Mouse (Mus musculus) cerebral cortex, adult 2 months (tissue): ENCODE measurements around the gene Slc25a21.

Source experiments
- WGBS: fragments of 180-500 bp; shearing (Covaris S2); methylation state at CpG from one replicate; pipeline ENCODE4 v1.1.7; 2018; 5-methylcytosine and 5-hydroxymethylcytosine counted together

Slc25a21 gene

DNA sequence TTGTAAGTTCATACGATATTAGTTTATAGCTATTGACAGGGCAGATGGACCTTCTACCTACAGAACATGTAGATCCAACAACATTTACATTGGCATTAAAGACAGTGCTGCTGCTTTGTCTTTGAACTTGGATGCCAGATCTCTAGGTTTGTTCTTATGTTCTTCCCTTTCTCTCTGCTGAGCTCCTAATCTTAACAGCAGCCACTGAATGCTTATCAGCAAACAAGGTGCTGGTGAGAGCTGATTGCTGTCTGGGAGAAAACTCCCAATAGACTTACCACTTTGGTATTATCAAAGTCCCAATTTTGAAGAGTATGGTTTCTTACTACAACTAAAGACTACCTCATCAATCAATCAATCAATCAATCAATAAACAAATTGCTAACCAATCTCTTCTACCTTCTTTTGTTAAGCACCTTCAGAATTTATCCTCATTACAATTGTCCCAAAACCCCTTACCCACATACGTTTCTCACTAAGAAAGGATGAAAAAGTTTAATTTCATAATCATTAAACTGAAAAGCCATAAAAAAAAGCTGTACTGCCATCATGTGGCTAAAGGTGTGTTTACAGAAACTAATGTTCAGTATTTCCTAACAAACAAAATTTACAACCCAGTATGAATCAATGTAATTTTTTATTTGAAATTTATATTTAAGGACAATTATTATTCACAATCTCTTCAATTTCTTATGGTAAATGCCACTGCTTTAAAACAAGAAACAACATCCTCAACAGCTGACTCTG is 12.7 kb downstream of the Slc25a21 start:
- WGBS: 49% methylated on average over 2 of the region's 2 CpGs

DNA sequence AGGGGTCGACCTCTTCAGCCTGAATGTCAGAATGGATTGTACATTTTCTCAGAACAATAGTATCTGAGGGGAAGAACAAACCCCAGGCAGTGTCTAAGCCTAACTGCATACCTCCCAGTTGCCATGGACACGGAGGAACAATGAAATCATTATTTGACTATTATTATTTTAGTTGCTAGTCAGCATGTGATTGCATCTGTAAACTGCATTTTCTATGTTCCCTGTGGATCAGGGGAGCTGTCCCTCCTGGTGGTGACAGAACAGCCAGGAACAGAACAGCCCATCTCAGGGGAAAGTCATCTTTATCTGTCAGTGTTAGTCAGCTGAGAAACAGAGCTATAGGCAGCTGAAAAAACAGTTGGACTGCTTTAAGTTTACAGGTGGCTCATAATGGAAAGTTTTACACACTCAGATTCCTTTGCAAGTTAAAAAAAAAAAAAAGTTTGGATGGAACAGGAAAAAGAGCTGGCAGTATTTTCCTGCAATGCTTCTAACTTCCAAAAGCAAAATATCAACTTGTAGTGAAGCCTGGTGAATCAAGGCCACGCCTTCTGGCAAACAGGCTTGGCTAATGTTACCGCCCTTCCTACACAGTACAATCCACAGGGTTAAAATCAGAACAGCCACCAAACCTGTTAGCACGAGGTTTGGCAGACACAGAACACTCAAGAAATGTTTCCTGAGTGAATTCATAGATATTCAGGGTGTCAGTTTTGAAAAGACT is 17.6 kb downstream of the Slc25a21 start:
- WGBS: 24% methylated on average over 5 of the region's 5 CpGs

DNA sequence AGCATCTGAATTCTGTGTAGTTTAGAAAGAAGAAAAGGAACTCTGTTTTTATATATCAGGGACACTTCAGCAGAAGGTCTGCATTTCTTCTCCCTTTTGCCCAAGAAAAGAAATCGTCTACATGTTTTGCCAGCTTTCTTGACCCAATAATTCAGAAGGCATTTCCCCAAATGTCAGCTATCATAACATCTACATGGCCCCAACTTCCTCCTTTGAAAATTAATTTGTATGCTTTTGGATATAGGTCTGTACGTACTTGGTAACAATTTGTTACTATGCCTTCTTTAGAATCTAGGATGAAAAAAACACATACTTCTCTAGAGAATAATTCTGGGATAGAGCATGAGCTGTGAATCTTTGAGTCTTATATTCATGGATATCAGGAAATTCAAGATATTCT is 34.0 kb downstream of the Slc25a21 start:
- 76% methylated on average over 2 of the region's 2 CpGs for WGBS

DNA sequence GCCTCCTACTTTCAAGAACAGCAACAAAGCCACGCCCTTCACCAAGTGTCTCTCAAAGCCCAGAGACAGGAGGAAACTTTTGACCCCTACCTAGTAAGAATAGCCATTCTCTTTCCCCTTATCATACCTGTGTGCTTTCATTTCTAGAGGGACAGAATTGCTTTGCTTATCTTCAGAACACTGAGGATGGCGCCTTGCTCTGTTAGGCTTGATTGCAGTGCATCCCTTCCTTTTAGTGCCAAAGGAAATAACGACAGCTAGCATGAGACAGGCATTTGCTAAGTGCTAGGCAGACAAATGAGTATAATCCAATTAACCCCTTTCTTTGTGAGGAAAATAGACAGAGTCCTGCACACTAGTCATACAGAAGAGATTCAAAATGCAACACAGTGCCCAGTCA is 34.4 kb downstream of the Slc25a21 start:
- 72% methylated on average over 3 of the region's 3 CpGs for WGBS

DNA sequence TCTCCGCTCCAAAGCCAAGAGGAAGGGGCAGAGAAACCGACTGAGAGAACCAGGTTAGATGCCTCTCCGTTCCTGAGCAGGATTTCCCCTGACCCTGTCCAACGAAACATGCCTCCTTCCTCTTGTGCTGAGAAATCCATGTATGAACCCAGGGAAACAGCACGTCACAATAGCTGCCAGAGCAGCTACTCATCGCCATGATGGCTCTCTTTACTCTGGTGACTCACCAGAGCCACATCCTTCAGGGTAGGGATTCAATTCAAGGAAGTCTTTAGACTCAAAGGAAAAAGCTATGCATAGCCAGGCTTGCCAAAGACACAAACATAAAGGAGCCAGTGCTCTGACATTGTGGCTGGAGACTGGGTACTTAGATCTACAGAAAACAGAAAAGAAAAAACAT is 37.4 kb downstream of the Slc25a21 start:
- WGBS: 70% methylated on average over 6 of the region's 6 CpGs

DNA sequence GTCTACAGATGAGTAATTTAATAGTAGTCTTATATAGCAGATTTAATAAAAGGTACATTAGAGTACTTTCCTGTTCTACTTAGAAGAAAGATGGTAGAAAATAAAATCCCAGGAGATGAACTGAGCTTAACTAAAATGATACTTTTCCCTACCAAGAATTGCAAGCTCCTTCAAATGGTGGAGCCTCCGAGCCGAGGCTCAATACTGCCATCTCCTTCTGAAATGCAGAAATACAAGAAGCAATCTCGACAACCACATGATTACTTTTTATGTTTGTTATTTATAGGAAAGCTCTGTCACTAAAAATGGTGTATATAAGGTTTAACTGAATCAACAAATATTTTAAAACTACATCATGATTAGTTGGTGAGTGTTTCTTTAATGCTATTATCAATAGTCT is 39.0 kb downstream of the Slc25a21 start:
- 35% methylated on average over 3 of the region's 3 CpGs for WGBS

DNA sequence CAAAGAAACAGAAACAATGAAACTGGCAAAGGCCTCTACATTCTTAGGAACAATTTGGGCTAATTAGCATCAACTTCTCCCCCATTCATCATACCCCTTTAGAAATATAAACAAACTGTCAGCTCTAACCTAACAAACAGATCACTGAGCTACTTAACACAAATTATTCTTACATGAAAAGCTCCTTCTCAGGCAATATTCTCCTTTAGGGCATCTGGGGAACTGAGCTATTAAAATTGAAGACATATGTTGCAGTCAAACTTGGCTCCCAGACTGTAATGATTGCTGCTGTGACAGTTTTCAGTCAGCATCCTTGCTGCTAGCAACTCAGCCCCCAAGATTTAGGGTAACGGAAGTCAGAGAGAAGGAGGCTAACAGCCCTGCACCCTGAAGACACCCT is 58.3 kb downstream of the Slc25a21 start:
- WGBS: 67% methylated on average over 1 of the region's 1 CpGs

DNA sequence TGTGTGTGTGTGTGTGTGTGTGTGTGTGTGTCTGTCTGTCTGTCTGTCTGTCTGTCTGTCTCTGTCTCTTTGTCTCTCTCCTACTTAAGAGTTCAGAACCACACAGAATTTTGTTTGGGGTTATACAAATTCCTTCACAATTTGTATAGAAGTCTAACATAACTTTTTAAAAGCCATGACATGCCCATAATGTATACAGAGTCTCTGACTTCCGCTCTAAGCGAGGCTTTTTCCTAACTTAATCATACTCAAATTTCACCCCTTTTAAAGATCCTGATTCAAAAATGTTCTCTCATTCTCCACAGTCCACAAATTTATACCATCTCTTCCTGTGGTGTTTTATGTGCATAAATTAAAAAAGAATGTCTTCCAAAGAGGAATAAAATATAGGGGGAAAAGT is 59.5 kb downstream of the Slc25a21 start:
- WGBS: 86% methylated on average over 2 of the region's 2 CpGs

DNA sequence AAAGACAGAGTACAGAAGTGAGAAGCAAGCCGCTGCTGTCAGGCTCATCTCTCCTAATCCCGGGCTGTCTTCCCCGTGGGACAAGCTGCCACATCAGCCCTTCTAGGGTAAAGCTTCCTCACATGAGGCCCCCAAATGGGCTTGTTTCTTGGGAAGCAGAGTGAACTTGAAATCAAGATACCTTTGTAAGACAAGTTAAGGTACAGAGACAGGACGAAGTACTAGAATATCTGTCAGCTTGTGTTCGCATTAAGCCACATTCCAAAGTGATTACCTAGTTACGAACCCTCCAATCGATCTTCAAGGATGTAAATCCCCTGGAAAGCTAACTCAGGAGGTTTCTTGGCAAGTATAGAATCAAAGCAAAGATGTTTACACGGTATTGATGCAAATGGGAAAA is 78.7 kb downstream of the Slc25a21 start:
- 58% methylated on average over 8 of the region's 8 CpGs for WGBS

DNA sequence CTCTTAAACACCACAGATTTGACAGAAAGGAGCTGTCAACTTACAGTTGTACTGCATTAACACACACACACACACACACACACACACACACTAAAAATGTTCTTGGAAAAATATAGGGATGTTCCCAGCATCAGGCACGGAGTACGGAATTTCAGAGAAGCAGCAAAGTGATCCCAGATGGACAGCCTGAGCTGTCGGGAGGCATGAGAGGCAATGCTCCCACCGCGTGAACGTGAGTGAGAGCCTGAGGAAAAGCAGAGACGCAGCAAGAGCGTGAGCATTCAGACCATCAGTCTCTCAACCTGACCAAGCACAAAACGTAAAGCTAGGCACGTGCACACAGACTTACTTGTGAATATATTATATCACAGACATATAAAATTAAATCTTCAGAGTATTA is 81.8 kb downstream of the Slc25a21 start:
- WGBS: 86% methylated on average over 10 of the region's 10 CpGs

DNA sequence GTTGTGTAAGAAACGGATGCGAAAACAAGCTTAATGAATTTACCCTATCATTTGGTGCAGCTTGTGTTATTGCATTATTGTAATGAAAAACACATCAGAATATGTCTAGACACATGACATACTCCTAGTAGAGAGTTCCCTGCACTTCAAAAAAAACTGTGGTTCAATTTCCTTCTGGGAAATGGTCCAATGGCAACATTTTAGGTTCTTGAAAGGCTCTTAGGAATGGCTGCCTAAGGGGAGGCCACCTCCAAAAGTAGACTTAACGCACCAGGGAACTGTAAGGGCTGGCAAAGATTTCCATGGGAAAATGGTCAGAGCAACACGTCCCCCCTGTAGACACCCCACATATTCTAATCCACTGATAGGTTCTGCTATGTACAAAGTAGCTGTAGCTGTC is 87.9 kb downstream of the Slc25a21 start:
- WGBS: 82% methylated on average over 4 of the region's 4 CpGs

DNA sequence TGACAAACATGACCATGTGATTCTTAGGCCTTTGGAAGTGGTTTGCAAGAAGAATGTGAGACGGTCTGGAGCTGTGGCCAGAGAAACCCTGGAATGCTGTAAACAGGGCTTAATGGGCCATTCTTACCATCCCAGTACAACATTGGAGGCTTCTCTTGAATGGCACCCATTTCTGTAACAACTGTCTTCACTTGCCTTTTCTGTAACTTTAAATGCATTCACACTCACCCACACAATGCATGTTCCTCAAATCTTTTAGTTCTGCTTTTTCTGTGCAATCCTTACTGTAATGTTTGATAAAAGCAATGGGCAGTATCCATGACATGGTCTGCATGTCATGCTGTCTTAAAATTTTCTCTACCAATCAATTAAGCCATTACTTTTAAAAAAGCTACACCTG is 95.0 kb downstream of the Slc25a21 start:
- WGBS: 74% methylated on average over 1 of the region's 1 CpGs

DNA sequence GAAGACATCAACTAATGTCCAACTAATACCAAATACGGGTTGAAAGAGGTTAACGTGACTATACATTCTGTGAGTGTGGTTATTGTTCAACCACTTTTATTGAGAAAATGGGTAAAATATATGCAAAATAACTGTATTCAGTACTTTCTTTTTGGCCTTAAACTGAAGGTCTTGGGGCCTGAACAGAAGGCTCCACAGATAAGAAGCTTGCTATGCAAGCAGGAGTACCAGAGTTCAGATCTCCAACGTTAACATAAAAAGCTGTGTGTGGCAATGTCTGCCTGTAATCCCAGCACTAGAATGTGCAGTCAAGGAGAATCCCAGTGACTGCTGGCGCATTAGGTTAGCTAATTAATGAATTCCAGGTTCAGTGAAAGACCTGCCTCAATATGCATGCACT is 96.7 kb downstream of the Slc25a21 start:
- WGBS: 86% methylated on average over 4 of the region's 4 CpGs

DNA sequence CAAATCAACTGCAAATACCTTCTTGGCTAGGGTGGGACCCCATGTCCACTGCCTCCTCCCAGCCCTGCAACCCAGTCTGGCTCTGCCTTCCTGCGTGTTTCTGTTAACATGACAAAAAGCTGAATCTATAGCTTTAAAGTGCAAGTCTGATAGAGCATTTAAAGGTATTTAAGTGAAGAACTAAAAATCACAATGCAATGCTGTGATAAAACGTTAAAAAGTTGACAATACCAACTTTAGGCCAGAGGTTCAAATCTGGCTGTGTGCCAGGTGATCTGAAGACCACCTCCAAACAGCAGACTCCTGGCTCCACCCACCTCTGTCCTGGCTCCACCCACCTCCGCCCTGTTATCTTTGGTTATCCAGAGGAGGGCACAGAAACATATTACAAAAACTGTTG is 98.2 kb downstream of the Slc25a21 start:
- WGBS: 68% methylated on average over 3 of the region's 3 CpGs

DNA sequence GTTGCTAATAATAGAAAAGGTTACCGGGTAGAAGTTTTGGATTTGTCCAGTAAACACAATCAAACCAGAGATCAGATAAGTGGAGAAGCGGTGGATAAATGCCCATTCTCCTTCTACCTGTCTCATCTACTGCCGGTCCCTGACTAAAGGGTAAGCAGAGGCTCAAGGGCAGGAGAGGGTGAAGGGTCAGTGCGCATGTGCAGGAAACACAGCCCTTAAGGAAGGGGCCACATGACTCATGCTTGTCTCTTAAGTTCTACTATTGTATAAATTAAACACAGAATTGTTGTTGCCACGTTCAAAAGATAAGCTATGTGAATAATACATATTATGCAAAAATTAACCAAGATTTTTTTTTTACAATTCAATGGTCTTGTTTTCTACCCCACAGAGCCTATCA is 98.9 kb downstream of the Slc25a21 start:
- 74% methylated on average over 5 of the region's 5 CpGs for WGBS

DNA sequence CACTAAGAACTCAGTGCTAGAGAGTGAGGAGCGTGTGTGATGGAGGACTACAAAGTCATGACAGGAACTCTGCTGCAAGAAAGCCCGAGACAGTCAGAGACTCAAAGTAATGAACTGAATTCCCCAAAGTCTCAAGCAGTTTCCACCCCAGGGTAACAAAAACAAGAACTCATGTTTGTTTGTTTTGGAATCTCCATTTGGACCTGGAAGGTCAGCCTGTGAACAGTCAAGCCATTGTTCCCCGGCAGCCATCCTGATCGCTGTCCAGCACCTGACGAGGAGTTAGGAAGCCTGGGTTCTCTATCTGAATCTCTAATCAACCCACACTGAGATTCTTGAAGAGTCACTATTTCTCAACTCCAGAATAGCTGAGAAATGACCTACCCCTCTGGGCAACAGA is 104.2 kb downstream of the Slc25a21 start:
- WGBS: 50% methylated on average over 5 of the region's 5 CpGs

DNA sequence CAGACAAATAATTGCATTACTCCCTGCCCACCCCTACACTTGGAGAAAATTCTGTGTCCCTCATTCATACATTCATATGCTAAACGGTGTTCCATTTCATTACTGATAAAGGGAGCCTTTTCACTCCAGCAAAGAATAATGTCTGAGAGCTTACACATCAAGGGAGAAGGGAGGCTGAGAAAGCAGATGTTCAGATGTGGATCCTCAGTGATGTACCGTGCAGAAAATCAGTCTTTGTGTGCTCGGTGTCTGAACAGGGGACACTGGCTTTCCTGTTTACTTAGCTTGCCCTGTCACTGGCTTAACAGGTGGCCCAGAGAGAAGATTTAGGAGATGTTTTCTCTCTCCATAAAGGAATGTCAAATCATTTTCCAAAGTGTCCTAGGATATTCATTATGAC is 112.8 kb downstream of the Slc25a21 start:
- WGBS: 45% methylated on average over 3 of the region's 3 CpGs

DNA sequence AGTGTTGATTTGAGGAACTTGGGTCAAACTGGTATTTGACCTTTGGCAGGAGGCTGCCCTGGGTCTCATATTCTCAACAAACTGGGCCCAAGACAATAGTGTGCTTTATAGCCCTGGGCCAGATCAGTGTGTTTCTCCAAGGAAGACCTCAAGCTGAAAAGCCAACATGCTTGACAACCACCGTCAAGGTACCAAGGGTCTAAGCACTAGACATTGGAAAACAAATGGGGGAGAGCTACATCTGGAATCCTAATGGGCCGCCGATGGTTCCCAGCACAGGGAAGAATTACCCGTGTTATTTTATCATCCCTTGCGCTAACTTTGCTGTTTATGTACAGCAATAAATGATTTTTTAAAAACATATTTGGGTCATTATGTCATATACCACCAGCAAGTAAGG is 113.7 kb downstream of the Slc25a21 start:
- WGBS: 90% methylated on average over 5 of the region's 5 CpGs

DNA sequence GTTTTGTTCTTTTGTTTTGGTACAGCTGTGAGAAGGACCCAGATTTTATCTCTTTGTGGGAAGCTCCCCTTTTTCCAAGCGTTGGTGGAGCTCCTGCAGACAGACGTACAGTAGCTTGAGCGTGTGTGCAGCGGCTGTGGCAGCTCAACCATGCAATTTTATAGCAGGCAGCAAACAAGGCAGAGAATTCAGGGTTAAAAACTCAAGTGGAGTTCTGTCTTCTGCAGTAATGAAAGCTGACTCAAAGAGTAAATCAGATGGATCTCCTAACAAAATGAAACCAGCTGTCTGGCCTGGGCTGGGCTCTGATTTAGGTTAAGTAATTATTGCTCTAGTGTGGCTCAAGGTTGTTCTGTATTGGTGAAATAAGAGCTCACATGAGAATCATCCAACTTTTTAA is 120.7 kb downstream of the Slc25a21 start:
- 72% methylated on average over 4 of the region's 4 CpGs for WGBS

DNA sequence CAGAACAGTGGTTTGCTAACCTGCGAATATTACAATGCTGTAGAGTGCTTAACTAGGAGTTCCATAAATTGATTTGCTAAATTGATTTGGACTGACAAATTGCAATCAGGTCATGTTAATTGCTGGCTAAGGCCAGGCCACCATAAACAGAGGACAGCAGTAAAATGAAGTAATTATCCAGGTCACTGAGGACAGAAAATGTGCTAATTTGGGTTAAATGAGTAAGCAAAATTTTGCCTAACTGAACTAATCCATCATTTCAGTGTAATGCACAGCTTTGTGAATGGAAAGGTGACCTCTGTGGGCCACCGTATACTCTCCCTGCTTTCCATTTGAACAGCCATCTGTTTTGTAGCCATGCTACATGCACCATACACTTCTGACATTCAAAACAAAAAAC is 124.7 kb downstream of the Slc25a21 start:
- WGBS: 93% methylated on average over 2 of the region's 2 CpGs

DNA sequence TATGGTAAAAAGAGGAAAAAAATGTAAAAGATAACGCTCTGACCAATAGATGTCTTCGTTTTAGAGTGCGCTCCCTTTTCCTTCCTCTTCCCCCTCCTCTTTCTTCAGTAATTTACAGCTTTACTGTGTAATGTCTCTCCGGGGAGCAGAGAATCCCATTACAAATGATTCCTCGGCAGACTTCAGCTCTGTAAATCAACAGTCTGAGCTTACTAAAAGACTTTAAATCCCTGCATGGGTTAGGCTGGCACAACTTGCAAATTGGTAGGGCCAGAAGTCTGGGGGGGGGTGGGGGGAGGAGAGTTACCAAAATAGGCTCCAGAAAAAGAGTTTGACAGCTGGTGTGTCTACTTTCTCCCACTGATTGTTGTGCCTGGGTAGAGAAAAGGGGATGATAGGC is 128.7 kb downstream of the Slc25a21 start:
- WGBS: 45% methylated on average over 5 of the region's 5 CpGs

DNA sequence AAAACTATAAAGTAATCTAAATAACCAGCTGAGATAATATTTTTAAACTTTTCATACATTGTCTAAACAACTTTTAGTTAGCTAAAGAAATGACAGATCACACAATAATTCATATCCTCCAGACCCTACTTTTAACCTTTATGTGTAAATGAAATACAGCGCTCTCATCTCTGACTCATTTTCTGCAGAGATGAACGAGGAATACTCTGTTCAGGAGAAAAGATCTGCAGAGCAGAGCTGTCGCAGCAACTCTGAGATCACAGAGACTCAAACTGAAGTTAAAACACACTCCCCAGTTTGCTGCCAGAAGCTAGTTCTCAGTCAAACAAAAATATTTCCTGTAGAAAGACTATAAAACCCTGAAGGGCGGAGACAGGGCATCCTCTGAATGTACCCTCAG is 177.5 kb downstream of the Slc25a21 start:
- WGBS: 79% methylated on average over 4 of the region's 4 CpGs

DNA sequence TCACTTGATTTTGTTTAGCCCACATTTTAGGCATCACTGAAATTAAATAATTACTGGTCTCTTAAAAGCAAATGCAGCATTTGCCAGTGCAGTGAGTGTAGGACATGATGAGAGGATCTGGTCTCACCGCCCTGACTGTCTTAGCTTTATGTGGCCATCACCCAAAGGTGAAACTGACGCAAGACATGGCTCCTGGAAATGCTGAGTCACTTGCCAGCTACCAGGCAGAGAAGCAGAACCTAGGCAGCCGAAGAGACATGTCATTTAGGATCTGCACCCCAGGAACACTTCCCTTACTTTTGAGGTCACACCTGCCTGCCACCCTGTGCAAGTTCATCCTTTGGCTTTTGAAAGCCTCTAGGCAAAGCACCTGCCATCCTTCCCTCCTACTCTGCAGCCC is 180.4 kb downstream of the Slc25a21 start:
- 84% methylated on average over 3 of the region's 3 CpGs for WGBS

DNA sequence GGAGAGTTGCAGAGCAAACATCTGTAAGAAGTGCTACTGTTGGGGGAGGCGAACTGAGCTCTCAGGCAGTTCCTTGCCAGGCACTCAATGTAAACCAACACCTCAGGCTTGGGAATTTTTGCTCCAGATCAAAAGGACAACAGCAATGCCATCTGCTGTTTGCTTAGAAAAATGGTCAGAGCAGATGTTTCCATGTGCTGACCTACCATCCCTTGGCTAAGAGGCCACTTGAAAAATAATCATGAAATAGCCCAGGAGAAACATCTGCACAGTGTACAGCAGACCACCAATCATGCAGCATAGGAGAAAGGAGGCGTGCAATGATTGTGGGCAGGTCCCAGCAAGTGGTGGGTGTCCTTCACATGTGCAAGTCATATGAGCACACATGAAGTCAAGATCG is 180.9 kb downstream of the Slc25a21 start:
- WGBS: 83% methylated on average over 3 of the region's 3 CpGs
